Mouse (Mus musculus) embryo, embryonic 11.5 days (tissue): ENCODE measurements at regions not wholly inside any gene's neighbourhood (a gene's known extent, or its start where the extent isn't known, plus 50 kb on each side); places are given as distances from the start of the nearest gene placed in this dataset.
A peak's percentile ranks its signal among the peaks of the same experiment; 100 is the strongest.

Experiments used
- DNase-seq: peaks from one replicate; pipeline ENCODE4 v3.0.0-alpha.2; 2012; ENCODE audit warnings: low read depth, low spot score

DNA sequence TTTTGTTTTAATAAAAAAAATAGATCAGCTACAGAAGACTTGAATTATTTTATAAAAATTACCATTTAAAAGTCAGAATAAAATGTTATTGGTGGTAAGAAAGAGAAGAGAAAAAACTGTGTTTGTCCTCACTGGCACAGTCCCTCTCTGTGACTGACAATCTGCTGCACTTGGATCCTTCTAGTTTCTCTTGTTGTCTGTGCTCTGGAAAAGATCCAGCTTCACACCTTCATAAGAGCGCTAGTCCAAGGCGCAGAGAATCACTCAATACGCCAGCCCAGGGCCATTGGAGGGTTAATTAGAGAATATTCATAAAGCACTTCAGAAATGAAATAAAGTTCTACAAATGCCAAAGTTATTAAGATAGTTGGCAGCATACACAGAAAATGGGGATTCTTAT is 153.8 kb downstream of the Lmbrd1 start:
- DNase-seq: no peak

GRCm38 (mm10) chr1:24866877-24867276 is 188.4 kb downstream of the Lmbrd1 start:
- DNase-seq: no peak

DNA sequence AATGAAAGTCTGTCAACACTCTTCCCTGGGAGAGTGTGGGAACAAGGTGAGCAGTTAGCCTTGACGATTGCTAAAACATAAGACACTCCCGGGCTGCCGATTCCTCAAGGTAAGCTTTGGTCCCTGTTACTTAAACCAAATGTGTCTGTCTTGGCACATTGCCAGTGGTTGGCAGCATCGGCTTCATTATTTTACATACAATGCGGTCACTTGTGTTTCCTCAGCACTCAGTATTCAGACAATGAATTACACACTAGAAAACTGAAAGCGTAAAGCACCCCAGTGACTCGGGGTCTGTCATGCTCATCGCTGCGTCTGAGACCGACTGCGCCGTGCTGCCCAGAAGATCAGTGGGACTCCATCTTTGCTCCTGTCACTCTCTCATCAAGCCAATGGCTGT is 191.3 kb downstream of the Lmbrd1 start:
- DNase-seq: no peak

- no peak for DNase-seq
These were observed 192.4 kb downstream of the Lmbrd1 start for GRCm38 (mm10) chr1:24870685-24871417.

GRCm38 (mm10) chr1:24877014-24877413 is 198.6 kb downstream of the Lmbrd1 start:
- DNase-seq: no peak

GRCm38 (mm10) chr1:24883638-24884037 is 205.2 kb downstream of the Lmbrd1 start:
- DNase-seq: no peak

DNA sequence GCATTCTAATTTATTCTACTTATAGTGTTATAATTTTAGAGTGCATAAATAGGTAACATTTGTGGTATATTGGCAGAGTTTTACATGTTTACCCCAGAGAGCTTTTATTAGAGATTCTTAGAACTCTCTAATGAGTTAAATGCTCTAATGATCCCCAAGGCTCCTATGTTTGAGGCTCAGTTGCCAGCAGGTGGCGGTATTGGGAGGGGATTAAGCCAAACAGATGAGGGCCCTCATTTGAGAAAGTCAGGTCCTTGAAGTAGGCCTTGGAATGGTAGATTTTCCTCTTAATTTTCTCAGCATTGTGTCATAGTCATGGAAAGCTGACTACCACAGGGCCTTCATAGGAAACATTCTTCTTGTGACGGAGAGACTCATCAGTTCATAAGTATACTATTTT is 222.8 kb downstream of the Lmbrd1 start:
- peak; percentile 26 for DNase-seq

DNA sequence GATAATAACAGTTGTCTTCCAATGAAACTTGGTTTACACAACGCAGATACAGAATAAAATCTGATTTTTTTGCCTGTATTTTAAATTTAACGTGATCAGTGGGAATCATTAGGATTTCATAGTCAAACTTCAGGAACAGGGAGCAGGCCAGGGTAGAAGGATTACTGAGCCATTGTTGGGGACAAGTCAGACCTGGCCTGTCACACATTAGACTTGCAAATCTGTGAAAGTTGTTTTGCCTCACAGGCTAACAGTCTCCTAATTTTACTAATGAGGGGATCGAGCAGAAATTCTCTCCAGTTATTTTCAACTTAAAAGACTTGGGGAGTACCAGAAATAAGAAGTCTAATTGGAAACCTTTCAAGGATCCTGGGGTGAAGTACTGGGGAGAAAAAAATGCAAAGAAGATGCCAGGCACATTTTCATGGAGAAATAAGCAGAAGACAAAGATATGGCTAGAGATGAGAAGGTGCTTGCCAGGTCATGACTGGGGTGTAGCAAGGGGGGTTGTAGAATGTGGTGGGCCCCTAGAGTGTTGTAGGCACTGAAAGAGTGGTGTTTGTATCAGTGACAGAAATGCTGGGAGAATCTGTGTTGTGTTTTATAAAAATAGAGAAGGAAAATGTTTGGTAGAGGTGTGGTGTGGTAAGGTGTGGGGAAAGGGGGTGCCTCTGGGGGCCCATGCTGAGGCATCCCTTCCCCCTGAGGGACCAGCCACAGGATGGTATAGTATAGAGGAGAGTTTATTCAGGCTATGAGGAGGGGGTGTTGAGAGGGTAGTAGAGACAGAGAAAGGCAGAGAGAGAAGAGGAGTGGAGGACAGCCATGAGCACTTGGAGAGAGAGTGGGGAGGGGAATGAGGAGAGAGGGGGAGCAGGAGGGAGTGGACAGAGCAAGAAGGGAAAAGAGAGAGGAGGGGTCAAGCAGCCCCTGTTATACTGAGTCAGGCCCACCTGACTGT is 260.2 kb downstream of the Lmbrd1 start:
- DNase-seq: no peak

DNA sequence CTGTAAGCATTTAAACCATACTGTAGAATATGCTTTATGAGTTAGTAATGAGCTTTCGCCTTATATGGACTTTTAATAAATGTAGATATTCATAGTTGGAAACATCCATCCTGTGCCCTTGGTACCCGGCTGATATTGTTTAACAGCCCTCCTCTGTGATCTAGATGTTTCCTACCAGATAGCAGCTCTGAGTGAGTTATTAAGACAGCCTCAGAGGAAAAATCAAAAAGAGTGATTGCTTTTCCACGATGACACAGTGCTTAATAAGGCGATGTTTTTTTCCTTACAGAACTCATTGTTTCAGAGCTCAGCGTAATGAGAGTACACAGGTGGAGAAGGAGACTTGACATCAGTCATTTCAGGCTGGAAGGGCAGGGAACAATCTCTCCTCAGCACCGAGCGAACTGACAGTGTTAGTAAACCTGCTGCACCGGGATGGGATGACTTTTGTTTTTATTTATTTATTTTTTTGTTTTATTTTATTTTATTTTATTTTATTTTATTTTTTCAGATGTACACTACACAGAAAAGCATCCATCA is 264.4 kb downstream of the Lmbrd1 start:
- no peak for DNase-seq

DNA sequence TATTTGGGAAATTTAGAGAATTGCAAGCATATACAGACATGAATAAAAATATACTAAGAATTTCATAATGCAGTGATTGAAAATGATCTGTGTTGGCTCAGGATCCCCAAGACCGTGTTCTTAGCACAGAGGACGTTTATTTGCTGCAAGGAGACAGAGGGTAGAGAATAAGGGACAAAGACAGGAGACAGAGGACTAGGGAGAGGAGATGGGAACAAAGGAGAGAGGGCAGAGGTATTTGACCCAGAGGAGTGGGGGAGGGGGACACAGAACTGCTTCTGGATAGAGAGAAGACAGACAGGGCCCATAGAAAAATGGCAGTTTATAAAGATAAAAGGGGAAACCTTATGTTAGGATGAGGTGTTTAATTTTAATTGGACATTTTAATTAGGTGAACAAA is 265.0 kb downstream of the Lmbrd1 start:
- no peak for DNase-seq

DNA sequence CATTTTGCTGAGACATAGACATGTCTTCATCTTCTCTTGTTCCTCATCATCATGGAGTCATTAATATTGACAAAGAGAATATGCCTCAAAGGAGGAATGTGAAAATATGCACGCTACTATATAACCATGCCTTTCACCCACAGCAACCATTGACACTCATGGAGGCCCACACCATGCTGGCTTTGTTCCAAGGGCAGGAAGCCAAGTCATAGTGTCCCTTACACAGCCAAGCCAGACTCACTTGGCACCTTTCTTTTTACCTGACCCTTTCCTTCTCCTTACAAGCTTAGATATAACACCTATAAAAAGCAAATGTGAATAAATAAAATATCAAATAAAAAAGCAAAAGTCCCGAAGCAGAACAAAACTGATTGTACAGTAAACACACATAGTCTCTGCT is 294.3 kb downstream of the Lmbrd1 start:
- no peak for DNase-seq

GRCm38 (mm10) chr1:25008456-25009169 is 330.2 kb downstream of the Lmbrd1 start:
- DNase-seq: no peak

GRCm38 (mm10) chr1:25012754-25013153 is 334.3 kb downstream of the Lmbrd1 start:
- DNase-seq: no peak
